Comparison of ENCODE assay signal across 10 mouse cellular contexts in genomic region chr11:74409447-74409754, GRCm38 (mm10). TPM values are rescaled to one million over a fixed set of nuclear protein-coding genes. Genes with fewer than 3 reads are reported as not detected.
DNase-seq lines count a peak whose midpoint lies in the region; ATAC-seq and TF ChIP-seq lines count a peak whose summit lies in the region.
"Had no signal": no experiment of that assay in that cellular context is flagged by ENCODE, and none has a peak within 500 bp of the region (broad histone marks: within the 10 kb centered on the region; RNA-seq: fewer than 3 reads in every experiment).

No protein-coding gene starts in this region.

- ATAC-seq in heart, embryonic 11.5 days (replicated peaks; ENCODE audit: insufficient number of reproducible peaks, low FRiP score, low TSS enrichment), result 0 out of 2 replicates have a peak, but pooled peaks have one; percentile 25
- 0 out of 2 replicates have a peak, but pooled peaks have one; percentile 7 for ATAC-seq in lung, postnatal 0 days
- peak; percentile 32 for ATAC-seq in intestine, embryonic 16.5 days
- ATAC-seq in stomach, embryonic 16.5 days (ENCODE audit: insufficient read depth, low FRiP score), result peak; percentile 10; the same call in 1 of the 2 replicates
- no peak for ATAC-seq in erythroblast, adult 5-6 weeks (replicated peaks; ENCODE audit: low FRiP score, poor library complexity, severe bottlenecking)

- no peaks in the 10 kb centered on the region for H3K9me3 ChIP-seq in heart, embryonic 11.5 days (replicated peaks; ENCODE audit: control insufficient read depth, low read length)
- H3K9me3 ChIP-seq in lung, postnatal 0 days (ENCODE audit: low read length), result no peaks in the 10 kb centered on the region
- no peaks in the 10 kb centered on the region for H3K9me3 ChIP-seq in intestine, embryonic 16.5 days (ENCODE audit: control insufficient read depth, low read length)
- H3K9me3 ChIP-seq in stomach, embryonic 16.5 days (replicated peaks; ENCODE audit: control insufficient read depth, low read length), result no peaks in the 10 kb centered on the region

- H3K27me3 ChIP-seq in heart, embryonic 11.5 days (ENCODE audit: control insufficient read depth, insufficient read depth, low read length), result no peaks in the 10 kb centered on the region
- H3K27me3 ChIP-seq in lung, postnatal 0 days (replicated peaks; ENCODE audit: insufficient read depth, low read length), result no peaks in the 10 kb centered on the region
- no peaks in the 10 kb centered on the region for H3K27me3 ChIP-seq in intestine, embryonic 16.5 days (replicated peaks; ENCODE audit: control insufficient read depth, insufficient read depth, low read length)
- H3K27me3 ChIP-seq in stomach, embryonic 16.5 days (ENCODE audit: control insufficient read depth, insufficient read depth, low read length), result no peaks in the 10 kb centered on the region

- H3K4me1 ChIP-seq in heart, embryonic 11.5 days (ENCODE audit: control insufficient read depth, insufficient read depth, low read length), result peaks cover 34% of the 10 kb centered on the region
- H3K4me1 ChIP-seq in lung, postnatal 0 days (ENCODE audit: insufficient read depth, low read depth, low read length), result peaks cover 11% of the 10 kb centered on the region; the same call in 1 of the 2 replicates
- peaks cover 32% of the 10 kb centered on the region for H3K4me1 ChIP-seq in intestine, embryonic 16.5 days (ENCODE audit: control insufficient read depth, insufficient read depth, low read length)
- peaks cover 17% of the 10 kb centered on the region for H3K4me1 ChIP-seq in stomach, embryonic 16.5 days (ENCODE audit: control insufficient read depth, insufficient read depth, low read length)

- intact Hi-C loops in heart, postnatal 25 days (cut with DNase I), result no loop called here

- TF ChIP-seq CTCF in lung, postnatal 0 days (IDR thresholded peaks at IDR 0.05), result no peak

- H3K36me3 ChIP-seq in heart, embryonic 11.5 days (ENCODE audit: control insufficient read depth, insufficient read depth, low read length), result no peaks in the 10 kb centered on the region
- H3K36me3 ChIP-seq in lung, postnatal 0 days (ENCODE audit: insufficient read depth, low read length), result no peaks in the 10 kb centered on the region
- no peaks in the 10 kb centered on the region for H3K36me3 ChIP-seq in intestine, embryonic 16.5 days (ENCODE audit: control insufficient read depth, insufficient read depth, low read length)
- H3K36me3 ChIP-seq in stomach, embryonic 16.5 days (ENCODE audit: control insufficient read depth, insufficient read depth, low read length), result no peaks in the 10 kb centered on the region

- 54% methylated on average over 5 of the region's 5 CpGs for WGBS in heart, embryonic 11.5 days (ENCODE audit: insufficient replicate concordance)
- 55% methylated on average over 5 of the region's 5 CpGs for WGBS in lung, postnatal 0 days
- 44% methylated on average over 5 of the region's 5 CpGs for WGBS in intestine, embryonic 16.5 days
- WGBS in stomach, embryonic 16.5 days, result 41% methylated on average over 5 of the region's 5 CpGs

- H3K9ac ChIP-seq in heart, embryonic 11.5 days (ENCODE audit: low read depth, low read length), result no peak overlapping the region
- H3K9ac ChIP-seq in lung, postnatal 0 days (replicated peaks; ENCODE audit: low read depth), result no peak overlapping the region
- H3K9ac ChIP-seq in intestine, embryonic 16.5 days (ENCODE audit: low read depth, low read length), result 0 out of 2 replicates have a peak overlapping the region, but pooled peaks have one; percentile 1
- peak overlapping the region; percentile 16; the same call in 1 of the 2 replicates for H3K9ac ChIP-seq in stomach, embryonic 16.5 days (ENCODE audit: low read length)

- peak overlapping the region; percentile 68 for H3K27ac ChIP-seq in heart, embryonic 11.5 days (ENCODE audit: low read depth, low read length)
- no peak overlapping the region for H3K27ac ChIP-seq in lung, postnatal 0 days (ENCODE audit: low read length)
- peak overlapping the region; percentile 64 for H3K27ac ChIP-seq in intestine, embryonic 16.5 days (ENCODE audit: low read length)
- H3K27ac ChIP-seq in stomach, embryonic 16.5 days (ENCODE audit: low read length), result peak overlapping the region; percentile 68
- H3K27ac ChIP-seq: macrophage had no signal

- no peak overlapping the region for H3K4me3 ChIP-seq in heart, embryonic 11.5 days (ENCODE audit: low read depth, low read length)
- no peak overlapping the region for H3K4me3 ChIP-seq in lung, postnatal 0 days (ENCODE audit: low read depth, low read length)
- no peak overlapping the region for H3K4me3 ChIP-seq in intestine, embryonic 16.5 days (ENCODE audit: low read length)
- H3K4me3 ChIP-seq in stomach, embryonic 16.5 days (replicated peaks; ENCODE audit: low read length), result no peak overlapping the region

- DNase-seq in heart, postnatal 25 days (ENCODE audit: low spot score), result no peak
- no peak for DNase-seq in lung, postnatal 0 days (ENCODE audit: low spot score)
- DNase-seq in lung, postnatal 14 days, result no peak
- DNase-seq in right cerebral cortex, postnatal 14 days, result no peak

- no peak overlapping the region for H3K4me2 ChIP-seq in heart, embryonic 11.5 days
- no peak overlapping the region for H3K4me2 ChIP-seq in lung, postnatal 0 days (replicated peaks; ENCODE audit: low read depth, low read length)
- no peak overlapping the region for H3K4me2 ChIP-seq in intestine, embryonic 16.5 days (ENCODE audit: low read depth, low read length)
- H3K4me2 ChIP-seq in stomach, embryonic 16.5 days (ENCODE audit: low read depth, low read length), result no peak overlapping the region

- TF ChIP-seq EP300 in lung, postnatal 0 days (IDR thresholded peaks at IDR 0.05), result no peak

RNA-seq across cellular contexts. Expression of gene Olfr412, which starts 47.5 kb away (rescaled TPM):
- polyA plus RNA-seq in heart, embryonic 11.5 days (2014; fragmentation: Nextera tagmentation; extraction: Ambion mirVana), result not detected in 2 replicates
- total RNA-seq in heart, postnatal 25 days (2021), result not detected
- polyA plus RNA-seq in lung, postnatal 0 days (2015; fragmentation: Nextera tagmentation; extraction: Ambion mirVana), result not detected in 2 replicates
- not detected in 2 replicates for polyA plus RNA-seq in intestine, embryonic 16.5 days (2015; fragmentation: Nextera tagmentation; extraction: Ambion mirVana)
- polyA plus RNA-seq in stomach, embryonic 16.5 days (2015; fragmentation: Nextera tagmentation; extraction: Ambion mirVana), result not detected in 2 replicates
- not detected in 2 replicates for total RNA-seq in erythroblast, adult 5-6 weeks (2015; ENCODE audit: low replicate concordance)
- not detected in 2 replicates for total RNA-seq in erythroblast, adult 5-6 weeks (2017; ENCODE audit: low replicate concordance)
- total RNA-seq: layer of hippocampus, postnatal 14 days had no signal
- polyA plus RNA-seq: macrophage had no signal

RNA-seq across cellular contexts. Expression of gene Olfr411, which starts 57.0 kb away (rescaled TPM):
- polyA plus RNA-seq in heart, embryonic 11.5 days (2014; fragmentation: Nextera tagmentation; extraction: Ambion mirVana), result not detected in 2 replicates
- not detected for total RNA-seq in heart, postnatal 25 days (2021)
- polyA plus RNA-seq in lung, postnatal 0 days (2015; fragmentation: Nextera tagmentation; extraction: Ambion mirVana), result not detected in 2 replicates
- not detected in 2 replicates for polyA plus RNA-seq in intestine, embryonic 16.5 days (2015; fragmentation: Nextera tagmentation; extraction: Ambion mirVana)
- not detected in 2 replicates for polyA plus RNA-seq in stomach, embryonic 16.5 days (2015; fragmentation: Nextera tagmentation; extraction: Ambion mirVana)
- total RNA-seq in erythroblast, adult 5-6 weeks (2015; ENCODE audit: low replicate concordance), result not detected in 2 replicates
- not detected in 2 replicates for total RNA-seq in erythroblast, adult 5-6 weeks (2017; ENCODE audit: low replicate concordance)
- total RNA-seq: layer of hippocampus, postnatal 14 days had no signal
- polyA plus RNA-seq: macrophage had no signal

Comparison
In these comparisons a context has a peak if more than half of its experiments do, and no peak if none do; other contexts are left out.
1. H3K9ac ChIP-seq: peak in intestine, embryonic 16.5 days (single experiment) and stomach, embryonic 16.5 days (single experiment); none in heart, embryonic 11.5 days (single experiment) and lung, postnatal 0 days (single experiment).